Mouse (Mus musculus) right cerebral cortex, postnatal 25 days (tissue): ENCODE measurements around the gene Yy1.

Experiments used
- DNase-seq: peaks from one replicate; pipeline ENCODE4 v3.0.0; 2022

Yy1 gene

DNA sequence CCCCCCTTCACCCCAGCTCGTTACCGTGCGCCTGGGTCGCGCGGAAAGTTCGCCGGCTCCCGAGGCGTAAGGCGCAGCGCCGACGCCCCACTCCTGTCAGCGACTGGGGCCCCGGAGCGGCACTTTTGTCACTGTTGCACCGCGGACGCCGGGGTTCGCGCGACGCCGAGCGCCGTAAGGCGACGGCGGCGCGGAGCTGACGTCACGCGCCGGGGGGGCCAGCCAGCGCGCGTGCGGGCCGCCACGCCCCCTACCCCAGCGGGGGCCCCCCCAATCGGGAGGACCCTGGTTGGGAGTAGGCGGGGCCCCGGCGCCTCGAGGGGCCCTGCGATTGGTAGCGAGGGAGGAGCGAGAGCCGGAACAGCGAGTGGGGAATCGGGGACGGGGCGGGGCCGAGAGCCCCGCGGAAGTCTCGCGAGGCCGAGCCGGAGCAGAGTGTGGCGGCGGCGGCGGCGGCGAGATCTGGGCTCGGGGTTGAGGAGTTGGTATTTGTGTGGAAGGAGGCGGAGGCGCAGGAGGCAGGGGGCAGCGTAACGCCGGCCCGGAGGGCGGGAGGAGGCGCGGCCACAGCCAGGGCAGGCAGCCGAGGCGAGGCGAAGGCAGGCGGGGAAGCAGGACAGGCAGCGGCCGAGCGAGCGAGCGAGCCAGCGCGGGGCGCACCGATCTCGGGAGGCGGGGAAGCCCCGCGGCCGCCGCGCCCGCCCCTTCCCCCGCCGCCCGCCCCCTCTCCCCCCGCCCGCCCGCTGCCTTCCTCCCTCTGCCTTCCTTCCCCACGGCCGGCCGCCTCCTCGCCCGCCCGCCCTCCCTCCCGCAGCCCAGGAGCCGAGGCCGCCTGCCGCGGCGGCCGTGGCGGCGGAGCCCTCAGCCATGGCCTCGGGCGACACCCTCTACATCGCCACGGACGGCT, at the start of gene Yy1:
TSS of gene Yy1 (plus strand) at position 428 of the 907 bp plus-strand sequence.
- peak; percentile 99 for DNase-seq

DNA sequence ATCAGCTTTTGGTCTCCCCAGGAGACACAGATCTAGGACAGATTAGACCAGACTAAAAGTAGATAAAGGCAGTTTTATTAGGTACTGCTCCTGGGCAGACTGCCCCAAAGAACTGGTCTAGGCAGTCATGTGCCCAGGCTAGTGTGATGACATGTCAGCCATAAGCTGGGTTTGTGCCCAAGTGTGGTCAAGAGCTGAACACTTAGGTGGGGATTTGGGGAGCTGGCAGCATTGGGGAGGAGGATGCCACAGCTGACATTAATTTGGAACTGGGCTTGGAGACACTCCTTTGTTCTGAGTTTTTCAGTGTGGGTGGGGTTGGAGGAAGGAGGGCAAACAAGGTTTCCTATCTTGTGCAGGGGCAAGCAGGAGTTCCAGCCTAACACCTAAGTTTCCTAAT, 46.8 kb upstream of the Yy1 start:
- DNase-seq: no peak

DNA sequence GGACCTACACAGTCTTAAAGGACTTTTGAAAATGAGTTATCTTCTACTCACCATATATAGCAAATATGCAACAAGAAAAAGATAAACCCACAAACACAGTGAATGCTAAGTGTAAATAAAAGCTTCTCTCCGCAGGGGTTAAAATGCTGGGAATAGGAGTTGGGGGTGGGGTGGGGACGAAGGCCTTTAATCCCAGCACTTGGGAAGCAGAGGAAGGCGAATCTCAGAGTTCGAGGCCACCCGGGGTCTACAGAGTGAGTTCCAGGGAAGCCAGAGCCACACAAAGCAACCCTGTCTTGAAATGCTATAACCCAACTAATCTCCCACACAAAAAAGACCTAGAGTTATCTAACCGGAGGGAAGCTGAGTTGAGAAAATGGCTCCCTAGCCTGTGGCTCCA, 43.8 kb upstream of the Yy1 start:
- DNase-seq: no peak

DNA sequence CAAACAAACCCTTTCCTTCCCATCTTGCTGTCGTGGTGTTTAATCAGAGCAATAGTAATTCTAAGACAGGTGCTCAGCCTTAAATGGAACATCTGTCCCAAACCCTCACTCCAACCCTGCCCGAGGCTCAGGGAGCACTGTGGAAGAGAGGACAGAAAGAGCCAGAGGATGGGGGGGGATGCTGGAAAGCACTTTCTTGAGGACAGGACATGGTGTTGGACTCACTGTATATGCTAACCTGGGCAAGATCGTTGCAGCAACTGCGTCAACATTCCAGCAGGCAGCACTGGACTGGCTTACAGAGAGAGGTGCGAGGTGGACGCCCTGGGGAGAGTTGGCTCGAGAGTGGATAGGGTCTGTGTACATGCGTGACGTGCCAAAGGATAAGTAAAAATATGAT, 43.3 kb upstream of the Yy1 start:
- DNase-seq: no peak

DNA sequence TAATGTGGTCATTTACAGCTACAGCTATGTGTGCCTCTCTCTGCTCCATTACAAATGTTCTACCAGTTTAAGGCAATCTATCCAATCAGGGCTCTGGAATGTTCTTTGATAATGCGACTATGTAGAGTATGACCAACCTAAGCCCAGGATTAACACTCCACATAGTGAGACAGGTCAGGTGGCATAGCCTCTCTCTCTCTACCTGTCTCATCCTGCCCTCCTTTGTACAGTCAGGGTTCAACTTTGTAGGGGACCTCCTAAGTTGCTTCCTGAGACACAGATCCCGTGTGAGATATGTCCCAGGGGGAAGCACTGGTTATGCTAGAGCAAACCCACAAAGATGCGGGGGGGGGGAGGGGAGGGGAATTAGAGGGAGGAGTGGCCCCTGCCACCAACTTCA, 42.5 kb upstream of the Yy1 start:
- DNase-seq: no peak

DNA sequence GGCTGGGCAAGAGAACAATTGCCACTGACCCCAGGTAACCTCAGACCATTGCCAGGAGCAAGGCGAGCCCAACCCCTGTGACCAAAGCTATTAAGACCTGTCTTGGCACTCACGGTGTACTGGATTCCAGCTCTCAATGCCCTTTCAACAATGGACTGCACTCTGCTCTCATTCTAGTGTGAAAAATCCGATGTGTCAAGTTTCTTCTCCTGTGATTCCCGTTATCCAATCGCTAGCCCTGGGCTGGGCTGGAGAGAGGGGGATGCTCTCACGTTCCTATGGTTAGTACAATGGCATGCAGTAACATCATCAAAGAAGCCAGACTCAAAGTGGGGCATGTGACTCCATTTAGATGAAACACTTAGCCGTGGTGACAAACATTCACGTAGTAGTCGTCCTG, 41.0 kb upstream of the Yy1 start:
- no peak for DNase-seq

DNA sequence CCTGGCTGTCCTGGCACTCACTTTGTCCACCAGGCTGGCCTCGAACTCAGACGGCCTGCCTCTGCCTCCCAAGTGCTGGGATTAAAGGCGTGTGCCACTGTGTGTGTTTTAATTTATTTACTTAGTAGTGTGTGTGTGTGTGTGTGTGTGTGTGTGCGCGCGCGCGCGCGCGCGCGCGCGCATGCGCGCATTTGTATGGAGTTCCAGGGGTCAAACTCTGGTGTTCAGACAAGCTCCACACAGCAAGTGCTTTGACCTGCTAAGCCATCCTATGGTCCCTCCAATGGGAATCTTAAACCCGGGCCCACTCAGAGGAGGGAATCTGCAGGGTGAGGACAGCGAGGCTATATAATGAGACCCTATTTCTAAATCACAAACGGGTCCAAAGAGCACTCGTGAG, 37.6 kb upstream of the Yy1 start:
- no peak for DNase-seq

DNA sequence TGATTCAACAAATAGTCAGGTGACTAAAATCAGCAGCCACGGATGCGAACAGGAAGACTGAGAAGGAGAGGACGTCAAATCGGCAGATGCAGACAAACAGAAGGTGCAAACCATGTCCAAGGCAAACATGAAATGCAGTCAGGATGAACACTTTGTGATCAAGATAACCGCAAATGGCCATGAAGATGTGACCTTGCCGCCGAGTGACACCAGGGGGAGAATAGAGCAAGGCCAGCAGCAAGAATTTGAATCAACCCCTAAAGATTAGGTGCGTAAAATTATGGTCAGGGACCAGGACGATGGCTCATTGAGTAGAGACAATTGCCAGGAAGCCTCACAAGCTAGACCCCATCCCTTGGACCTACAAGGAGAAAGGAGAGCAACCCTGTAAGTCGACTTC, 36.2 kb upstream of the Yy1 start:
- no peak for DNase-seq

DNA sequence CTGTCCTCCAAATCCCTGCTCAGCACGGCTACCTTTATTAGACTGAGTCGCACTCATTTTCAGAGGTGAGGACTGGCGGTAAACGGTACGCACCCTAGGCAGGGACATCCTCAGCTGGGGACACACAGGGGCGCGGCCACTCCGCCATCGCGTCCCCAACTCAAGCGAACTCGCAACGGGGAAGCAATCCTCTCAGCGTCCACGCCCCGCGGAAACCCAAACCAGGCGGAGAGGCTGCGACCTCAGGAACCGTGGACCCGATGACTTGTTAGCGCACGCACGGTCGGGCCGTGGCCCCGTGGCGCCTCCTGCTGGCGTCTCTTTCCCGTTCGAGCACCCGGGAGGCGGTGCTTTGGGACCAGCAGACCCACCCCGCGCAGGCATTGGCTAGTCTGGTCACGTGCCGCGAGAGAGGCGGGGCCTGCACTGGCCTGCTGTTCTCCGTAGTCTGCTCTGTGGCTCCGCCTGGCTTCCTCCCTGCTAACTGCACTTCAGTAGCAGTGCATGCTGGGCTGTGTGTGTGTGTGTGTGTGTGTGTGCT, 35.0 kb upstream of the Yy1 start:
- peak; percentile 97 for DNase-seq

DNA sequence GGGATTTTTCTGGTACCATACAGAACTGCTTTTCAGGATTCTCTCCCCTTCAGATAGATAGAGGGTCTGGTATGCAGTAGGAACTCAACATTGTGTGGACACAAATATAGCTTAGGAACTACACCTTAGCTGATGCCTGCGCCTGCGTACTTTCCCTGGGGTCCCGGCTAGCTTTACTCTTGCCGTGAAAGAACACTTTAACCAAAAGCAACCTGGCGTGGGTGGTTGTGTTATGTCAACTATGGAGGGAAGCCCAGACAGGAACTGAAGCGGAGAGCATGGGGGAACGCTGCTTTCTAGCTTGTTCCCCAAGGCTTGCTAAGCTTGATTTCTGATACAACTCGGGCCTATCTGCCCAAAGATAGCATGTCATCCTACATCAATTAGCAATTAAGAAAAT, 34.5 kb upstream of the Yy1 start:
- no peak for DNase-seq

DNA sequence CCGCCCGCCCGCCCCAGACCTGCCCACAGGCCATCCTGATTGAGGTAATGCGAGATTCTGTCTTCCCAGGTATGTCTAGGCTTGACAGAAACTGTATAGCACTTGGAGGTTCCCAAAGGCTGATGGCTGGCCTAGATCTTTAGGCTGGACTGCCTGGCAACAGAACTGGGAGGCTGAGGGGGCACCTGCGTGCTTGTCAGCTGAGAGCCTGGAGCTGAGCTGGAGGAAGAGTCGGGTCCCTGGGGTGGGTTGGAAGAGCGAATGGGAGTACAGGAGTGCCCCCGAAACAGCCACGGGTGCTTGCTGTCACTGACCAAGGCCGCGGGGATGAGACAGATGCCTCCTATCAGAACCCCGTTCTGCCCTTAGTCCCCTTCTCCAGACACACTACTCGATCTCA, 34.1 kb upstream of the Yy1 start:
- no peak for DNase-seq

DNA sequence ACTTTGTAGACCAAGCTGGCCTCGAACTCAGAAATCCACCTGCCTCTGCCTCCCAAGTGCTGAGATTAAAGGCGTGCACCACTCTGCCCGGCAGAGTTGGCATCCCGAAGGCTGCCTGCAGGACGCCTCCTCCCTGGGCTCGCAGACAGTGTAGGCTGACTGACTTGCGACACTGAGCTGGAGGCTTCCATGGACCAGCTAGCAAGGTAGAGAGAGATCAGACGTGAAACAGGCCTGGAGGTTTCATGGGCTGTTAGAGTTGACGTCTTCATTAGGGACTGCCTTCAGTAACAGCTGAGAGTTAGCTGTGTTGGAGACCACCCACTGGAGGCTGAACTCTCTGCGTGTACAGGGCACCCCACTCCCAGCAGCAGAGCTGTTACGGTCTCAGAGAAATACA, 33.5 kb upstream of the Yy1 start:
- no peak for DNase-seq

DNA sequence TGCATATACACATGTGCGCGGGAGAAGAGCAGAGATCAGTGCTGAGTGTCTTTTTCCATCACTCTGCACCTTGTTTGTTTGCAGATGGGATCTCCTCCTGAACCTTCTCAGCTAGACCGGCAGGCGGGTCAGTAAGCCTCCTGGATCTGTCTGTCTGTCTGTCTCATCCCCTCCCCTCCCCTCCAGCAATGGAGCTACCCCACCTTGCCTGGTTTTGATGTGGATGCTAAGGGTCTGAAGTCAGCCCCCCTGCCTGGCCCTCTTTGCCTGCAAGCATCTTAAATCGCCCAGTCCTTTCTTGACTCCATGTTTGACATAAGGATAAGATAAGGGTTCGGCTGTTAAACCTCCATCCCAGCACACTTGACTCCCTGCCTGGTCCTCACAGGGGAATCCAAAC, 32.8 kb upstream of the Yy1 start:
- DNase-seq: no peak

DNA sequence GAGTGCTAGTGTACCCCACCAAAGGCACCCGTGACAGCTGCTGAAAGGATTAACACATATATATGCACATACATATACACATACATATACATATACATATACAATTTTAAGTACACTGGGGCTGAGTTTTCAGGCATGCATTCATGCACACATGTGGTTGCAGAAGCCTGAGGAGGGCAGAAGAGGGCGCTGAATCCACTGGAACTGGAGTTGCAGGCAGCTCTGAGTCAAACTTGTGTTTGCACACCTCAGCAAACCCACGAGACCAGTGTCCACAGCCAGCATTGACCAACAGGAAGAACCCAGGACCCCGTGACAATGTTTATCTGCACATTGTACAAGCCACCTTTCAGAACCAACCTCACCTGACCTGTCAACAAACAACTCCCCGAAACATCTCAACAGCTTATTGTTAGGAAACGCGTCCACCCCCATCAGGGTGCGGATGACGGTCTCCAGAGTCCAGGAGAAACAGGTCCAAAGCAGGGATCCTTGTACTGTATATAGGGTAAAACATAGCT, 32.2 kb upstream of the Yy1 start:
- no peak for DNase-seq

DNA sequence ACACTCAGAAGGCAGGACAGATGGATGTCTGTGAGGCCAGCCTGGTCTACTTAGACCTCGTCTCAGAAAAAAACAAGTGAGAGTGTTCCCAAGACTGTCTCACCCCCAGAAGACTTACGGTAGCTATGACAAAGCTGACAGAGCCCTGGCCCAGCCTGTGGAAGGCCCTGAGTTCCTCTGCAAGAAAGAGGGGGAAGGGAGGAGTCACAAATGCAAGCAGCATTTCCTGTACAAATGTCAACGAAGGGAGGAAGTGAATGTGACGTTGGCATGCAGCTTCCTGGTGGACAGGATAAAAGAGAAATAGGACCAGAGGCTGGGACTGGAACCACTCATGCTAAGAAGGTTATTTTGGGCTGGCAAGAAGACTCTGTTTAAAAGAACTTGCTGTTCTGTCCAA, 31.6 kb upstream of the Yy1 start:
- no peak for DNase-seq

DNA sequence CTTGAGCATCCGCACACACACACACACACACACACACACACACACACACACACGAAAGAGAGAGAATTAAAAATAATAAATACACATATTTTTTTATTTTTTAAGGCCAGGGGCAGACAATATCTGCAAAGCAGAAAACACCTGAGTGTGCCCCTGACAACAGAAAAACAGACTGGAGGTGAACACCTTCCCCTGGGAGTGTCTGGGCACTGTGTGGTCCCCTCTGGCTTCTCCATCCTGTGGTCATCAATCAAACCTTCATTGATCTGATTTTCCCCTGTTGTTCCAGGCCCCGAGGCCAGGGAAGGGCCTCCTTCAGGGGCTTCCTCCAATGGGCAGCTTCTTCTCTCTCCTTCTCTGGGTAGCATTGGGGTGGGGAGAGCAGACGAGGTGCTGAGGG, 31.1 kb upstream of the Yy1 start:
- DNase-seq: no peak

DNA sequence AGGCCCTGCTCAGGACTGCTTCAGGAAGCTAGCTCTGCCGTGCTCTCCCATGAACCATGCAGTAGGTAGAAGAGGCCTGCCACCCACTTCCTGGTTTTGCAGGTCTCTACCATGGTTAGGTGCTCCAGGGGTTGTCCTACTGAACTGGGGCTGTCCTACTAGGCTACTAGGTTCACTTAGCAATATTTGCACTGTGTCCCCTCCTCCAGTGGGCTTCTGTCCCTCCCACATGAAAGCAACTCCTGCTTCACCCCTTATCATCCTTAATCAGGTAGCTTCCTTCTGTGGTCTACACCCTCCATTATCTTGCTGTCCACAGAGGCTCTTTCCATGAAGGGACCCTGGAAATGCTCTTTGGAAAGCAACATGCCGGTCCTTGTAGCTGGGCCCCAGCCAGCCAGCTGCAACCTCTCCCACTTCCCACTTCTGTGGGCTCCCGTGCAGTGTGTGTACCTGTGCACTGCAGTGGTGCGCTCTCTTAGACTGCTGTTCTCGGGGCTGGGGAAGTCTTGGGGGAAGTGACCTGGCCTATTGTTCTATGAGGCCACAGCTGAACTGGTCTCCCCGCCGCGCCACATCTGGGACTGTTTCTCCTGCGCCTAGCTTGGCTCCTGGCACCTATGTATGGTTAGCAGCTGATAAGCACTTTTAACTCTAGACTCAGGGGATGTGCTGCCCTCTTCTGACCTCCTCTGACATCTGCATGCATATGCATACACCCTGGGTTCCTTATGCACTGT, 29.5 kb upstream of the Yy1 start:
- no peak for DNase-seq

DNA sequence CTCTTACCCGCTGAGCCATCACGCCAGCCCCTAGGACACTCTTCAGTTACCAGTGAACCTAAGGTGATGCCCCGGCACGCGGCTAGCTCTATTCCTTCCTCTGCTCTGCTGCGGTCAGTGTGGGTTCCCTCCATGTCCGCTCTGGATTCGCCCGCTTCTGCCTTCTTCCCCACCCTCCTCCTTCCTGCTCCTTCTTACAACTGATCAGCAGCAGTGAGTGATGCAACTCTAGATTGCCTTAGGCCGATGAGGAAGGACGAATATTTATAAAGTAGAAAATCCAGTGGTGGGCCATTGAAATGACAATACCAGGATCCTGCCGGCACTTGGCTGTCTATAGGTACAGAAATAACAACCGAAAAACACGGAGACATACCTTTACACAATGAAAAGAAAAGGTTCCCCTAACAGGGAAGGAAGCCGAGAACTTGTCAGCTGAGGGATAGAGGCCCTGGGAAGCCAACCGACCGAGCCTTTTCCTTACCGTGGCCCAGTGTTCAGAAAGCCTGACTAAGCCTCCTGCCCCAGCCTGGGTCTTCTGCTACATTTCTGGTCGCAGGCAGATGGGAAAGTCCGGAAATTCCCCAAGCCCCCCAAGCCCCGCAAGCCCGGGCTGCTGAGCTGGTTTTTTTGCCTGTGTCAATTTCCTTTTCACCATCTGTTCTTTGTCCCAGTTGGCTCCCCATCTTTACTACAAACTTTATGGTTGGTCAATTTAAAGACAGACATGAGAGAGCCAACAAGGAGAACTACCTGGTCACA, 27.7 kb upstream of the Yy1 start:
- DNase-seq: no peak

DNA sequence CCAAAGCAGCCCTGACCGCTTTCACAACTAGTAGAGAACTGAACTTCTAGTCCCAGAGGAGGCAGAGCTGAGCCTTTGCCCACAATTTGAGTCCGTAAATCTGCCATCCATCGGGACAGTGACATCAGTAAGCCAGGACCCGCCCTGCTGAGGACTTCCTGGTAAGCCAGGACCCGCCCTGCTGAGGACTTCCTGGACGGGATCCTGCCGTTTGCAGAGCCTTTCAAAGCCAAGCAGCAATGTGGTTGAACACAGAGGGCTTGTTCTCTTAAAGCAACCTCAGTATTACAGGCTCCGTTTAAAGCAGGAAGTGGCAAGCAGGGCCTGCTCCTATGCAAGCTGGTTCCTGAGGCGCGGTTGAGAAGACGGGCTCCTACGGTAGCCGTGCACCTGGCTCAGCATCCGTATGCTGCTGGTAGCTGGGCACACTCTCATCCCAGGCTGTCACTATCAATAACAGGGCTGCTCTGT, 27.0 kb upstream of the Yy1 start:
- DNase-seq: no peak

DNA sequence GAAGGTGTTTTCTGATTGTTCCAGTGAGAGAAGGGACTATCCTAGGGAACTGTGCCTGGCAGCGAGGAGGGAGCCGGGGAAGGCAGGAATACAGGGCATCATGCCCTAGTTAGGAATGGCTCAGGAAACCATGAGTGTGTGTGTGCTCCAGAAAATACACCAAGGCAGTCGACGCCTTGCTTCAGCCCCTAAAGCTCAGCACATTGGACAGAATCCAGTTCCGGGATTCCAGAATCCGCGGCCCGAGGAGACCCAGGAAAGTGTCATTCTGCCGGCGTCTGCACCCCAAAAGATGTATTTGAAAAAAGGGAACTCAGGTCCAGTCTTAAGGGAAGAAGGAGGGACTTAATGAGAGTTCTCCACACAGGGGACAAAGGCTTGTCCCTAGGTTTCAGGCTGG, 26.5 kb upstream of the Yy1 start:
- no peak for DNase-seq

DNA sequence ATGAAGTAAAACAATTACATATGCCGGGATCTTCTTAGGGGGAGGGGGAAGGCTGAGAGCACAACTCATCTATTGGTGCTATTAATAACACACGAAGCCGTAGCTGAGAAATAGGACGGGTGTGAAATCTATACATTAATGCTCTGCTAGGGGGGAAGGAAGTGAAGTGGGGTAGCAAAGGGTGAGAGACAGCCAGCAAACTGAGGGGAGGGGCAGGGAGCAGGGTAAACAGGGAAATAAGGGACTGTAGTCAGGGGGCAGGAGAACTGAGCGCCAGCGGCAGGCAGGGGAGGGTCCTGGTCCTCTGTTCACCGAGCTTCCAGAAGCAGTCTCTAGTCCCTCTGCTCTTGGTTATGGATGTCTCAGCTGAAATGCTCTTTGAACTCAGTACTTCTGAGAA, 25.9 kb upstream of the Yy1 start:
- DNase-seq: no peak

DNA sequence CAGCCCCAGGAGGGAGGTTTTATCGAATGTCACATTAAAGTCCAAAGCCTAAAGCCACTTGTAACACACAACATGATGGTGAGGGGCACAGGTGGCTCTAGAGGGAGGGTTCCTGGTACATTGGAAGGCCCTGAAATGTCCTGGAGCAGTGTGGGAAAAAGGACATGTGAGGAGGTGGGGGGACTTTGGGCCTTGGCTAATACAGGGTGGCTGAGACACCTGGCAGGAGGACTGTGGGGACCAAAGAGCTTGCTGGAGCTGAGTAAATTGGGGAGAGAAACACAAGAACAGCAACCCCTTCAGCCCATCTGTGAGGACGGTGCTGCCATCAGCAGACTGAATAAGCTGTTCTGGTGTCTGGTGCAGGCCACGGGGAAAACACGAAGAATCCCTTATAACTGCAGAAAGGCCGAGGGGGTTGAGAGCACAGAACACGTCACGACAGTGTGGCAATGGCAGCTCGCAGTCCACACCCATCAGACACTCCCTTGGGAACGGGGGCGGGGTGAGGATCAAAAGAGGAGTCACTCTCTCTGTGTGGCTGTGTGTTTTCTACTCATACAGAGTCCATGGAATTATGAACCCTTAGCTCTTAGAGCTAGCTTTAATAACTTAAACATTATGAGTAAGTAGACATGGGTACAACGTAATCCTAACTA, 24.4 kb upstream of the Yy1 start:
- DNase-seq: no peak
